Mouse (Mus musculus): ENCODE data around the gene Lmna.

Lmna gene

GRCm38 (mm10) chr3:88509692-88510420 lies at the start of gene Lmna:
Lmna (minus strand) TSS chr3:88509956.
- DNase-seq (ENCODE audit: low spot score in 2 of 2), result peak; percentile 63 to 68

GRCm38 (mm10) chr3:88556616-88557015 lies 46.9 kb upstream of the Lmna start:
- no peak for DNase-seq (ENCODE audit: low spot score in 2 of 2)

GRCm38 (mm10) chr3:88555731-88556130 lies 46.0 kb upstream of the Lmna start:
- DNase-seq (ENCODE audit: low spot score in 2 of 2), result no peak

- DNase-seq (ENCODE audit: low spot score in 2 of 2), result no peak
Measured at GRCm38 (mm10) chr3:88555069-88555605, 45.4 kb upstream of the Lmna start.

GRCm38 (mm10) chr3:88553880-88554586 lies 44.3 kb upstream of the Lmna start:
- peak; percentile 38 to 55 for DNase-seq (ENCODE audit: low spot score in 2 of 2)

- peak; percentile 82 to 88 for DNase-seq (ENCODE audit: low spot score in 2 of 2)
Measured at GRCm38 (mm10) chr3:88553525-88553879, 43.7 kb upstream of the Lmna start, which contains the start of gene Ubqln4. Ubqln4 (plus strand) TSS chr3:88553758.

GRCm38 (mm10) chr3:88552676-88553524 lies 43.1 kb upstream of the Lmna start, which contains the start of gene Lamtor2:
Lamtor2 (minus strand) TSS chr3:88553074.
- DNase-seq (ENCODE audit: low spot score in 2 of 2), result peak; percentile 89 to 93

- DNase-seq (ENCODE audit: low spot score in 2 of 2), result no peak
Measured at GRCm38 (mm10) chr3:88552082-88552645, 42.4 kb upstream of the Lmna start.

GRCm38 (mm10) chr3:88551586-88551985 lies 41.8 kb upstream of the Lmna start:
- DNase-seq (ENCODE audit: low spot score in 2 of 2), result no peak

- DNase-seq (ENCODE audit: low spot score in 2 of 2), result no peak
Measured at GRCm38 (mm10) chr3:88548180-88548917, 38.6 kb upstream of the Lmna start, which contains the start of gene Rab25. Rab25 (minus strand) TSS chr3:88548300.

GRCm38 (mm10) chr3:88546674-88547418 lies 37.1 kb upstream of the Lmna start:
- no peak for DNase-seq (ENCODE audit: low spot score in 2 of 2)

GRCm38 (mm10) chr3:88544955-88545591 lies 35.3 kb upstream of the Lmna start:
- DNase-seq (ENCODE audit: low spot score in 2 of 2), result no peak

- DNase-seq (ENCODE audit: low spot score in 2 of 2), result no peak
Measured at GRCm38 (mm10) chr3:88544514-88544913, 34.8 kb upstream of the Lmna start.

GRCm38 (mm10) chr3:88543651-88544410 lies 34.1 kb upstream of the Lmna start:
- DNase-seq (ENCODE audit: low spot score in 2 of 2), result no peak

GRCm38 (mm10) chr3:88543174-88543573 lies 33.4 kb upstream of the Lmna start:
- no peak for DNase-seq (ENCODE audit: low spot score in 2 of 2)

GRCm38 (mm10) chr3:88542486-88542885 lies 32.7 kb upstream of the Lmna start:
- no peak for DNase-seq (ENCODE audit: low spot score in 2 of 2)

GRCm38 (mm10) chr3:88541622-88542401 lies 32.1 kb upstream of the Lmna start:
- DNase-seq (ENCODE audit: low spot score in 2 of 2), result no peak

GRCm38 (mm10) chr3:88540085-88540484 lies 30.3 kb upstream of the Lmna start:
- no peak for DNase-seq (ENCODE audit: low spot score in 2 of 2)
